Mouse (Mus musculus): ENCODE measurements at regions not wholly inside any gene's neighbourhood (a gene's known extent, or its start where the extent isn't known, plus 50 kb on each side); places are given as distances from the start of the nearest gene placed in this dataset.

DNA sequence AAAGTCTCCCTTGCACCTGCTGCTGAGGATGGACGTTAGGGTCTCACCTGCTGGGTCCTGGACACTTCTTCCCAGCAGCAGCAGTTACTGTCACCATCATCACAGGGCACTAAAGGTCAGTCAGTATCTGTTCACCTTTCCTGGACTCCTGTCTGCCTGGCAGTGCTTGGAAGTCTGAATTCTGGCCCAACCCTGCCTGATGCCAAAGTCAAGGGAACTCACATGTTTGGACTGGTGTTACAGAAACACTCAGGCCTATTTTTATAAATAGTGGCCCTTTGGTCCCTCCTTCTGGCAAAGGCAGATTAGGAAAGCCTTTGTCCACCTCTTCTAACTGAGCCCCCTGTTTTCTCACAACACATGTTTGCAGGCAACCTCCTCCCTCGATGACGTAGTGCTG is 126.2 kb upstream of the Adamts16 start:
- peaks cover 3% of the 10 kb centered on the region for H3K27me3 ChIP-seq (replicated peaks)
- no peak for TF ChIP-seq EP300 (IDR thresholded peaks at IDR 0.05; ENCODE audit: low read length)
- TF ChIP-seq ZC3H11A (IDR thresholded peaks at IDR 0.05; ENCODE audit: low read depth, low read length), result no peak
- TF ChIP-seq HCFC1 (IDR thresholded peaks at IDR 0.05; ENCODE audit: low read depth, low read length), result no peak
- TF ChIP-seq IRF4 (IDR thresholded peaks at IDR 0.05; ENCODE audit: low read depth, low read length), result no peak
- no peak for TF ChIP-seq KAT2A (IDR thresholded peaks at IDR 0.05; ENCODE audit: insufficient replicate concordance, low read length)
- no peak for TF ChIP-seq ETS1 (conservative IDR thresholded peaks at IDR 0.05; ENCODE audit: low read depth, low read length)
- no peak for TF ChIP-seq MAZ (IDR thresholded peaks at IDR 0.05; ENCODE audit: low read depth, low read length)
- TF ChIP-seq PAX5 (IDR thresholded peaks at IDR 0.05; ENCODE audit: low read length), result no peak
- no peak for TF ChIP-seq JUN (IDR thresholded peaks at IDR 0.05; ENCODE audit: insufficient read depth, low read depth, low read length)
- TF ChIP-seq CHD1 (IDR thresholded peaks at IDR 0.05; ENCODE audit: low read depth, low read length), result no peak
- no peak for TF ChIP-seq SMC3 (IDR thresholded peaks at IDR 0.05; ENCODE audit: low read depth, low read length)
- no peak for TF ChIP-seq ELF1 (IDR thresholded peaks at IDR 0.05; ENCODE audit: low read depth, low read length)
- no peak for TF ChIP-seq RAD21 (IDR thresholded peaks at IDR 0.05; ENCODE audit: low read depth, low read length)
- no peak for TF ChIP-seq MAFK (IDR thresholded peaks at IDR 0.05; ENCODE audit: insufficient replicate concordance, low read length)
- TF ChIP-seq USF1 (IDR thresholded peaks at IDR 0.05; ENCODE audit: low read depth, low read length), result no peak
- TF ChIP-seq MAX (IDR thresholded peaks at IDR 0.05; ENCODE audit: low read length), result no peak
- no peak for TF ChIP-seq TCF12 (IDR thresholded peaks at IDR 0.05; ENCODE audit: low read depth, low read length)
- TF ChIP-seq MXI1 (IDR thresholded peaks at IDR 0.05; ENCODE audit: low read depth, low read length), result no peak
- TF ChIP-seq CTCF (conservative IDR thresholded peaks at IDR 0.05 in 1 of 2, IDR thresholded peaks at IDR 0.05 in 1 of 2; ENCODE audit: low read depth in 2 of 2, low read length in 2 of 2), result no peak
- in situ Hi-C loops (cut with MboI; ENCODE audit: low pct_ligation_motif_present, low pct_unique_long_range_greater_than_20kb, low sequenced_read_pairs), result no loop called here
- H3K4me2 ChIP-seq (ENCODE audit: insufficient read depth, low read depth, poor library complexity, severe bottlenecking), result no peak overlapping the region
- H3K9ac ChIP-seq (ENCODE audit: insufficient read depth, low read depth), result no peak overlapping the region
- H3K36me3 ChIP-seq (replicated peaks in 1 of 2; ENCODE audit: control insufficient read depth in 1 of 2, insufficient read depth in 1 of 2, low read length in 1 of 2), result no peaks in the 10 kb centered on the region
- no peak for DNase-seq (ENCODE audit: extremely low read depth)
- no peaks in the 10 kb centered on the region; the same call in 1 of the 2 replicates for H3K79me2 ChIP-seq (replicated peaks; ENCODE audit: control insufficient read depth, extremely low read depth, insufficient read depth, poor library complexity, severe bottlenecking)
- no peak overlapping the region for H3K27ac ChIP-seq (ENCODE audit: insufficient read depth, low read depth)
- H3K9me3 ChIP-seq (replicated peaks; ENCODE audit: low read length), result no peaks in the 10 kb centered on the region
- dilution Hi-C loops (cut with MboI; ENCODE audit: extremely low pct_ligation_motif_present, extremely low pct_unique_long_range_greater_than_20kb, low sequenced_read_pairs), result no loop called here
- H3K4me3 ChIP-seq (replicated peaks in 1 of 3; ENCODE audit: low read depth in 2 of 3, low read length in 2 of 3, poor library complexity in 1 of 3), result no peak overlapping the region
- no peaks in the 10 kb centered on the region for H3K4me1 ChIP-seq (ENCODE audit: control insufficient read depth in 1 of 2, insufficient read depth in 2 of 2)

DNA sequence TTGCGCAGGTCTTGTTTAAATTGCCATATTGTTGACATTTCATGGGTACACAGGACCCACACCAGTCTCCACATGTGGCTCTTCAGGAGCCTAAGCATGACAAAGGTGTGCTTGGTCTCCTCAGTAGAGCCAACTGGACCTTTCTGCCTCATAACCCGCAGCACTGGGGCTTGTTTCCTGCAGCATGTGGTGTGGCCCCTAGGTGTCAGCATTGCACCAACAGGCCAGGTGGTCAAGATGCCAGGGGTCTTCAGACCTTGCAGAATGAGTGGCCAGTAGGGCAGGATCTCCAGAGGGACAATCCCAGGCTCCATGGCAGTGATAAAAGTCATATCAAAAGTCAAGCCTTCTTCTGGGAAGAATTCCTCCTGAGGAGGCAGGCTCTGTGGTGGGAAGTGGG is 121.8 kb upstream of the Adamts16 start:
- Histone ChIP-seq H3K4me3 (replicated peaks in 1 of 3; ENCODE audit: low read depth in 2 of 3, low read length in 2 of 3, poor library complexity in 1 of 3) (no peak overlapping the region), H3K4me2 (ENCODE audit: insufficient read depth, low read depth, poor library complexity, severe bottlenecking) (no peak overlapping the region), H3K9me3 (replicated peaks; ENCODE audit: low read length) (no peaks in the 10 kb centered on the region), H3K27me3 (replicated peaks) (peaks cover 3% of the 10 kb centered on the region), H3K4me1 (ENCODE audit: control insufficient read depth in 1 of 2, insufficient read depth in 2 of 2) (0 out of 4 replicates have a peak, but pooled peaks cover 0 to under 1% of the 10 kb centered on the region in 2 experiments), H3K9ac (ENCODE audit: insufficient read depth, low read depth) (no peak overlapping the region), H3K27ac (ENCODE audit: insufficient read depth, low read depth) (no peak overlapping the region), H3K79me2 (replicated peaks; ENCODE audit: control insufficient read depth, extremely low read depth, insufficient read depth, poor library complexity, severe bottlenecking) (no peaks in the 10 kb centered on the region; the same call in 1 of the 2 replicates), H3K36me3 (replicated peaks in 1 of 2; ENCODE audit: control insufficient read depth in 1 of 2, insufficient read depth in 1 of 2, low read length in 1 of 2) (no peaks in the 10 kb centered on the region)
- dilution Hi-C loops (cut with MboI; ENCODE audit: extremely low pct_ligation_motif_present, extremely low pct_unique_long_range_greater_than_20kb, low sequenced_read_pairs), result no loop called here
- in situ Hi-C loops (cut with MboI; ENCODE audit: low pct_ligation_motif_present, low pct_unique_long_range_greater_than_20kb, low sequenced_read_pairs), result no loop called here
- TF ChIP-seq CTCF (conservative IDR thresholded peaks at IDR 0.05 in 1 of 2, IDR thresholded peaks at IDR 0.05 in 1 of 2; ENCODE audit: low read depth in 2 of 2, low read length in 2 of 2), result peak; percentile 24 to 67; a peak in 3 of 4 replicates
- TF ChIP-seq SMC3 (IDR thresholded peaks at IDR 0.05; ENCODE audit: low read depth, low read length), result peak; percentile 28
- TF ChIP-seq RAD21 (IDR thresholded peaks at IDR 0.05; ENCODE audit: low read depth, low read length), result peak; percentile 54
- no peak for TF ChIP-seq MYC (IDR thresholded peaks at IDR 0.05; ENCODE audit: low read depth, low read length)
- peak; percentile 2 for DNase-seq (ENCODE audit: extremely low read depth)

Data from CH12.LX (cell line).